Mouse (Mus musculus): Measurements from ENCODE around the gene Cirbp.

DNA sequence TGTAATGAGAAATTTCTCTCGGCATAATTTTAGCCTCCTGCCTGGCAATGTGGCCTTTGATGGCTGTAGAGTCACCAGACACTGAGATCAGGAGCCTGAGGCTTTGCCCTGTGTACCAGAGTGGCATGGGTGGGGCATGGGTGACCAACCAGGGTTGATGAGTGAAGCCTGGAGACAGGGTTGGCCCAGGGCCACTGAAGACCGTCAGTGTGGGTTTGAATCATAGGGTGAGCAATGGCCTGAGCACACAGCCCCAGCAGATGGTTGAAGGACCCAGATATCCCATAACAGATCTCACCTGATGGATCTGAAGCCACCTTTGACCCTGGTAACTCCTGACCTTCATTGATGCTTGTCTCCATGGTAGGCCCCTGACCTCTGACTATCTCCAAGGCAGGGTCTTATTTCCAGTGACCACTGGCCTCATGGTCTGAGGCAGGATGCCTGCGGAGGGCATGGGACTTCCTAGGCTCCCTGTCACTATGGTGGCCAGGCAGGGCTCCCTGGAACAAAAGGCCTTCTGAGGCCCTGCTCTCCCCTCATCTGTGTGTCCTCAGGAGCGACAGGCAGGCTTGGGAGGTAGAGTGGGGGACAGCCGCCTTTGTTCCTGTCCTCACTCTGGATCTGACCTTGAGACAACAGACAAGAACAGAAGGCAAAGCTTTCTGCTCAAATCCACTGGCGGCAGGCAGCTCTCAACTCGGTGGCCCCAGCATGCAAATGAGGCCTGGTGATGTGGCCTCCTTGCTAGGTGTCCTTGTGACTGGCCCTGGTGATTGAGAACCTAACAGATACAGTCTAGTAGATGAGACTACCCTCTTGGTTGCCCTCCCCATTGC, 11.9 kb downstream of the Cirbp start:
- TF ChIP-seq CTCF (IDR thresholded peaks at IDR 0.05; ENCODE audit: control insufficient read depth, insufficient read depth, insufficient replicate concordance, low read depth, low read length) (no peak), POLR2A (IDR thresholded peaks at IDR 0.05; ENCODE audit: control insufficient read depth, low read depth, low read length) (no peak)

Measured in testis, adult 2 months (tissue).